Mouse (Mus musculus) lung, embryonic 16.5 days (tissue): ENCODE results near the gene Auts2. TPM values are rescaled to one million over a fixed set of nuclear protein-coding genes. Genes with fewer than 3 reads are reported as not detected.

Source experiments
- ATAC-seq: fragments of 200-750 bp; cut with Nextera tagmentation; 2 replicates; pipeline ENCODE4 v1.8.0; 2017; ENCODE audit warnings: low read depth, mild to moderate bottlenecking, moderate library complexity
- H3K27ac ChIP-seq: fragments of 300-500 bp; sonication (generic); 2 replicates; pipeline ENCODE4 v1.5.1; 2014; ENCODE audit warnings: mild to moderate bottlenecking, control low read depth, low read length
- H3K27me3 ChIP-seq: fragments of 300-500 bp; sonication (generic); 2 replicates; pipeline ENCODE4 v1.6.1; 2014; ENCODE audit warnings: low read depth, low read length, mixed read lengths; ENCODE audit not compliant: control insufficient read depth, insufficient read depth
- H3K36me3 ChIP-seq: fragments of 300-500 bp; sonication (generic); 2 replicates; pipeline ENCODE4 v1.6.1; 2014; ENCODE audit warnings: low read length; ENCODE audit not compliant: control insufficient read depth, insufficient read depth
- H3K4me1 ChIP-seq: fragments of 300-500 bp; sonication (generic); replicated peaks from 2 replicates; pipeline ENCODE4 v1.6.1; 2014; ENCODE audit warnings: low read length, mixed read lengths; ENCODE audit not compliant: control insufficient read depth, insufficient read depth
- H3K4me2 ChIP-seq: fragments of 300-500 bp; sonication (generic); 2 replicates; pipeline ENCODE4 v1.6.1; 2014; ENCODE audit warnings: low read depth, low read length, control low read depth
- H3K4me3 ChIP-seq: fragments of 300-500 bp; sonication (generic); 2 replicates; pipeline ENCODE4 v1.5.1; 2014; ENCODE audit warnings: mild to moderate bottlenecking, low read length, control low read depth
- H3K9ac ChIP-seq: fragments of 300-500 bp; sonication (generic); 2 replicates; pipeline ENCODE4 v1.6.1; 2014; ENCODE audit warnings: low read length, control low read depth
- H3K9me3 ChIP-seq: fragments of 300-500 bp; sonication (generic); 2 replicates; pipeline ENCODE4 v1.6.1; 2016; ENCODE audit warnings: low read length; ENCODE audit not compliant: control insufficient read depth
- WGBS: fragments of 180-500 bp; shearing (Covaris S2); extraction: QIAGEN DNeasy Blood & Tissue Kit; methylation state at CpG from one replicate; pipeline ENCODE4 v1.1.7; 2014; 5-methylcytosine and 5-hydroxymethylcytosine counted together
- polyA plus RNA-seq: library from polyadenylated mRNA; unstranded; fragments of >200 nt; fragmentation: Nextera tagmentation; extraction: Ambion mirVana; gene quantifications from 2 replicates; pipeline ENCODE4 v1.2.1, GENCODE M21; 2015

Gene Auts2
- polyA plus RNA-seq, 1 experiment from 2014 or later, result 12.3 TPM

DNA sequence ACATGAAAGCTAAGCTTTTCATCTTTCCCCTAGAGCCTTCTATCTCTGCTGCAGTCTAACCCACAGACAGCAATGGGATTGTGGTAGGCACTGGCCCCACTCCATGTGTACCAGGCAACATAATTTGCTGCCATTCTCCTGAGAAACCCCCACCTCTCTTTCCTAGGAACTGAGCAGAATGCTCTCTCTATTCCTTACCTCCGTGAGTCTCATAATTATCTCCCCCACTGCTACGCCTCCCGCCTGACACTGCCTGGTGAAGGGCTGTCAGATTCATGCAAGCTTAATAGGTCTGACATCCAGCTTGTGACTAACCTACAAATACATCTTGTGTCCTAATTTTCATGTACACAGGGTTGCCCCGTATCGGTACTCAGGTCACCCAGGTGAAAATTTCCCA, 744.8 kb downstream of the Auts2 start:
- Histone ChIP-seq H3K4me2 (no peak overlapping the region), H3K27ac (no peak overlapping the region), H3K9ac (no peak overlapping the region), H3K4me3 (no peak overlapping the region), H3K9me3 (no peaks in the 10 kb centered on the region), H3K36me3 (no peaks in the 10 kb centered on the region), H3K4me1 (no peaks in the 10 kb centered on the region; the same call in 1 of the 2 replicates), H3K27me3 (no peaks in the 10 kb centered on the region)
- no peak for ATAC-seq
- WGBS, result 86% methylated on average over 5 of the region's 5 CpGs

GRCm38 (mm10) chr5:131797044-131797443, 746.1 kb downstream of the Auts2 start:
- Histone ChIP-seq H3K9me3 (no peaks in the 10 kb centered on the region), H3K36me3 (no peaks in the 10 kb centered on the region), H3K27ac (no peak overlapping the region), H3K4me2 (no peak overlapping the region), H3K4me3 (no peak overlapping the region), H3K4me1 (no peaks in the 10 kb centered on the region), H3K27me3 (no peaks in the 10 kb centered on the region), H3K9ac (no peak overlapping the region)
- ATAC-seq, result no peak

GRCm38 (mm10) chr5:131794411-131795133, 748.6 kb downstream of the Auts2 start:
- Histone ChIP-seq H3K4me2 (no peak overlapping the region), H3K27me3 (no peaks in the 10 kb centered on the region)
- 51% methylated on average over 18 of the region's 18 CpGs for WGBS

DNA sequence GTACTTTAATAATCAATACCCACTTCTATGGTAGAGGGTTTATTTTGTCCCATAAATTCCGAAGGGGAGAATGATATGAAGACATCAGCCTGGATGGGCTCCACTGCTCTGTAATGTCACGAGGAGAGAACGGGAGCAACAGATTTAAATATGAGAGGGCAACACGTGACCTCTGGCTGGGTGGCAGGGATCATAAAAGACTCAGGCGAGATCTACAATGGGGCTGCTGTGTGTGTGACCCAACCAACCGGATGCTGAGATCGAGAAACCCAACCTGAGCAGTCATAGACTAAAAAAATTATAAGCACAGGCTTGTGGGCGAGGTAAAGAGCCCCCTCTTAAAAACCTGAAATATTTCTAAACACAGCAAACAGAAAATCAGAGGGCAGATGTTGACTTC, 753.5 kb downstream of the Auts2 start:
- no peak overlapping the region for H3K4me3 ChIP-seq
- no peak for ATAC-seq
- H3K27me3 ChIP-seq, result no peaks in the 10 kb centered on the region
- no peaks in the 10 kb centered on the region; the same call in 1 of the 2 replicates for H3K4me1 ChIP-seq
- no peak overlapping the region for H3K9ac ChIP-seq
- H3K27ac ChIP-seq, result no peak overlapping the region
- H3K9me3 ChIP-seq, result no peaks in the 10 kb centered on the region
- no peaks in the 10 kb centered on the region for H3K36me3 ChIP-seq
- WGBS, result 82% methylated on average over 8 of the region's 8 CpGs
- H3K4me2 ChIP-seq, result no peak overlapping the region

More at GRCm38 (mm10) chr5:131794411-131795133, 748.6 kb downstream of the Auts2 start:
- no peak overlapping the region for H3K9ac ChIP-seq
- no peak for ATAC-seq
- no peak overlapping the region for H3K4me3 ChIP-seq
- no peaks in the 10 kb centered on the region for H3K36me3 ChIP-seq
- no peaks in the 10 kb centered on the region for H3K4me1 ChIP-seq
- H3K27ac ChIP-seq, result no peak overlapping the region
- no peaks in the 10 kb centered on the region for H3K9me3 ChIP-seq

- Histone ChIP-seq H3K4me1 (no peaks in the 10 kb centered on the region; the same call in 1 of the 2 replicates), H3K9ac (no peak overlapping the region), H3K27ac (no peak overlapping the region), H3K9me3 (no peaks in the 10 kb centered on the region), H3K27me3 (no peaks in the 10 kb centered on the region), H3K4me2 (no peak overlapping the region), H3K4me3 (no peak overlapping the region), H3K36me3 (no peaks in the 10 kb centered on the region)
- 41% methylated on average over 6 of the region's 6 CpGs for WGBS
- ATAC-seq, result no peak
Measured at GRCm38 (mm10) chr5:131788008-131788407, 755.1 kb downstream of the Auts2 start.

DNA sequence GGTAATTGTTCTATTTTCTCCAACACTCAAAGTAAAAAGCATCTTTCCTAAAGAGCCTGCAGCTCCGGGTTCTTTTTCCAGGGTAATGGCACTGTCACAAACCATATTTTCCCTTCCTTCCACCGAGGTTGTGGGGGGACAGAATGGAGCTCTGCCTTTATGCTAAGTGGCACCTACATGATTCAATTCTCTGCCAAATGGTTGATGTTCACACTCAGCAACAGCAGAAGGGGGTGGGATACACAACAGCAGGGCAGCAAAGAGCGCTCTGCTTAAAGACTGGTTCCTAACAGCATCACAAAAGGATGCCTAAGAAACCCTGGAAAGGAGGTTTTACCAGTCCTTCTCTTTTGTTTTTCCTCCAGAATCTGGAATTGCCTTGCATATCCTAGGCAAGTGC, 759.9 kb downstream of the Auts2 start:
- Histone ChIP-seq H3K4me3 (no peak overlapping the region), H3K27me3 (no peaks in the 10 kb centered on the region), H3K4me1 (no peaks in the 10 kb centered on the region; the same call in 1 of the 2 replicates), H3K9ac (no peak overlapping the region), H3K4me2 (no peak overlapping the region), H3K27ac (no peak overlapping the region), H3K9me3 (no peaks in the 10 kb centered on the region), H3K36me3 (no peaks in the 10 kb centered on the region)
- 68% methylated on average over 3 of the region's 3 CpGs for WGBS
- ATAC-seq, result no peak

DNA sequence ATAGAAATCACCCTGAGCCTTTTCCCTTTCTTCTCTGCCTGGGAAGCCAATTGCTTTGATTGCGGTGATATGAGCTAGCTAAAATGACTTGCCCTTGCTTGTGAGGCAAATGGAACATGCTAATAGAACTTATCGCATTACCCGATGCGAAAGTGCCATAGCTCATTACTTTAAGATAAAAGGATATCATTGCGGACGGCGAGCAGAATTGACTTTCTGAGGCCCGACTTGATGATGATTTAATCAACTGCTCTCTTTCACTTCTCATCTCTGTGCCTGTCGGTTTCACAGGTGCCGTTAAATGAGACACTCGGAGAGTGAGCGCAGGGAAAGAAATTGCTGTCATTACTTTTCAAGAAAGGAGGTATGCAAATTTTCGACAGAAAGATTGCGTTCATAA, 762.1 kb downstream of the Auts2 start:
- H3K36me3 ChIP-seq, result no peaks in the 10 kb centered on the region
- H3K4me1 ChIP-seq, result no peaks in the 10 kb centered on the region
- no peaks in the 10 kb centered on the region for H3K9me3 ChIP-seq
- no peak overlapping the region for H3K27ac ChIP-seq
- no peaks in the 10 kb centered on the region for H3K27me3 ChIP-seq
- WGBS, result 87% methylated on average over 14 of the region's 14 CpGs
- H3K4me3 ChIP-seq, result no peak overlapping the region
- no peak for ATAC-seq
- H3K4me2 ChIP-seq, result no peak overlapping the region
- no peak overlapping the region for H3K9ac ChIP-seq

GRCm38 (mm10) chr5:131779171-131779570, 764.0 kb downstream of the Auts2 start:
- no peak overlapping the region for H3K9ac ChIP-seq
- no peaks in the 10 kb centered on the region for H3K9me3 ChIP-seq
- H3K27ac ChIP-seq, result no peak overlapping the region
- no peaks in the 10 kb centered on the region for H3K27me3 ChIP-seq
- no peak overlapping the region for H3K4me2 ChIP-seq
- H3K4me3 ChIP-seq, result no peak overlapping the region
- H3K36me3 ChIP-seq, result no peaks in the 10 kb centered on the region
- H3K4me1 ChIP-seq, result no peaks in the 10 kb centered on the region
- ATAC-seq, result no peak

DNA sequence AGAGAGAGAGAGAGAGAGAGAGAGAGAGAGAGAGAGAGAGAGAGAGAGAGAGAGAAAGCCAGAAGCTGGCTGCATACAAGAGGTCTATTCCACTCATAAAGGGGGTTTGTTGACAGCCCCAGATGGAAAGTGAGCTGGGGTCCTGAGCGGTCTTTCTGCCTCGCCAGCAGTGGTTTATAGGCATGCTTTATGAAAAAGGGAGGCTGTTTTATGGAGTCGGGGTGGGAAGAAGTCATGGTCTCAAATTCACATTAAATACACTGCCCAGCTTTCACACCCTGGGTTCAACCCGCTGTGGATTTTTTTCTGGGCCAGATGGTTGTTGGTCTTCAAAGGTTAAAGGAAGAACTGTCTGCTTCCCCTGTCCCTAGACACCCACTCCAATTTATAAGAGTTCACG, 767.5 kb downstream of the Auts2 start:
- no peaks in the 10 kb centered on the region for H3K4me1 ChIP-seq
- no peak overlapping the region for H3K27ac ChIP-seq
- no peak overlapping the region for H3K9ac ChIP-seq
- H3K9me3 ChIP-seq, result no peaks in the 10 kb centered on the region
- H3K4me2 ChIP-seq, result no peak overlapping the region
- ATAC-seq, result no peak
- H3K36me3 ChIP-seq, result no peaks in the 10 kb centered on the region
- H3K27me3 ChIP-seq, result no peaks in the 10 kb centered on the region
- WGBS, result 76% methylated on average over 5 of the region's 5 CpGs
- H3K4me3 ChIP-seq, result no peak overlapping the region

GRCm38 (mm10) chr5:131775222-131775621, 767.9 kb downstream of the Auts2 start:
- Histone ChIP-seq H3K4me1 (no peaks in the 10 kb centered on the region), H3K4me3 (no peak overlapping the region), H3K9me3 (no peaks in the 10 kb centered on the region), H3K36me3 (no peaks in the 10 kb centered on the region), H3K27me3 (no peaks in the 10 kb centered on the region), H3K27ac (no peak overlapping the region), H3K4me2 (no peak overlapping the region), H3K9ac (no peak overlapping the region)
- ATAC-seq, result no peak
- 62% methylated on average over 12 of the region's 12 CpGs for WGBS
